Mouse (Mus musculus) frontal cortex, adult (tissue): ENCODE measurements at regions not wholly inside any gene's neighbourhood (a gene's known extent, or its start where the extent isn't known, plus 50 kb on each side); places are given as distances from the start of the nearest gene placed in this dataset.

Experiments
- ATAC-seq: cut with Nextera tagmentation; 2 replicates; pipeline ENCODE4 v1.9.2; 2017; ENCODE audit warnings: mild to moderate bottlenecking, moderate library complexity, mixed read lengths; ENCODE audit not compliant: low TSS enrichment

- no peak for ATAC-seq
These were observed 95.5 kb upstream of the Mvb12b start for GRCm38 (mm10) chr2:33983112-33983748.

DNA sequence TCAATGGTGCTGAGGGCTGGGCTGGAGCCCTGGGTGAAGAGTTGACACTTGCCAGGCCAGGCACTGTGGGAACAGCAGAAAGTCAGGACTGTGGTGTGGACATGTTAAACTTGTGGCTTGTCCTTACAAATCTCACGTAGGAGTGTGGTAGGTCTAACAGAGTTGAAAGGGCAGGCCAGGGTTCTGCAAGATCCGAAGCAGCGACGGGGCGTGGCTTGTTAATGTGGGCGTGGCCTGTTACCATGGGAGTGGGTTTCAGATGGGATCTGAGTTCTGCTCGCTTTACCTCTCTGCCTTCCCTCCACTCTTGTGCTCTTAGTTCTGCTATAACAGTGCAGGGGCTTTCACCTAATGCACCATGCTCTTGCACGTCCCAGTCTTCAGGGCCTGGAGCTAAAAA lies 94.2 kb upstream of the Mvb12b start:
- ATAC-seq, result no peak

DNA sequence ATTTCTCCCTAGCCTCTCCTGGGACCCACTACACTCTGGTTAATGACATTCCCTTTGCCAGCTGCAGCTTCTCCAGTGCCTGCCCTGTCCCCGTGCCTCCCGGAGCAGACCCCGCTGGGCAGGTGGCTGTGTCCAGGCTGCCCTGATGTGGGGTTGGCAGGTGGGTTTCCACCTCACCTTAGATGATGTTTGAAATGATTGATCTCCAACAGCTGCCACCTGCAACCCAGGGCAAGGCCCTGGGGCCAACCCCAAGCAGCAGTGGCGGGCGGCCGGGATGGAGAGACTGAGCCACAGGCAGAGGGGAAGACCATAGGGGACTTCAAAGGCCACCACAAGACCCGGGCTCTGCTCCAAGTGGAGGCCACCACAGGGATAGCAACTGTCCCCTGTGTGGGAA lies 93.6 kb upstream of the Mvb12b start:
- ATAC-seq, result no peak

GRCm38 (mm10) chr2:33980884-33981283 lies 93.1 kb upstream of the Mvb12b start:
- no peak for ATAC-seq

DNA sequence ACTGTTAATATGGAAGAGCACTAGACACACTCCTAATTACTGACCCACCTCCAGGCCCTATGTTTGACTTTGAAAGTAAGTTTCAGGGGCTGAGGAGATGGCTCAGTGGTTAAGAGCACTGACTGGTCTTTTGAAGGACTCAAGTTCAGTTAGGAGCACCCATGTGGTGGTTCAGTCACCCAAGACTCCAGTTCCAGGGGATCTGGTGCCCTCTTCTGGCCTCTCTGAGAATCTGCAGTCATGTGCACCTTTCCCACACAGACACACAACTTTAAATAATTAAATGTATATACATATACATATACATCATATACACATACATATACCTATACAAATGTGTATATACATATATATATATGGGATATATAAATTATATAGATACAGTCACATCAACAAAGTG lies 91.5 kb upstream of the Mvb12b start:
- no peak for ATAC-seq

GRCm38 (mm10) chr2:33978550-33978949 lies 90.8 kb upstream of the Mvb12b start:
- no peak for ATAC-seq

DNA sequence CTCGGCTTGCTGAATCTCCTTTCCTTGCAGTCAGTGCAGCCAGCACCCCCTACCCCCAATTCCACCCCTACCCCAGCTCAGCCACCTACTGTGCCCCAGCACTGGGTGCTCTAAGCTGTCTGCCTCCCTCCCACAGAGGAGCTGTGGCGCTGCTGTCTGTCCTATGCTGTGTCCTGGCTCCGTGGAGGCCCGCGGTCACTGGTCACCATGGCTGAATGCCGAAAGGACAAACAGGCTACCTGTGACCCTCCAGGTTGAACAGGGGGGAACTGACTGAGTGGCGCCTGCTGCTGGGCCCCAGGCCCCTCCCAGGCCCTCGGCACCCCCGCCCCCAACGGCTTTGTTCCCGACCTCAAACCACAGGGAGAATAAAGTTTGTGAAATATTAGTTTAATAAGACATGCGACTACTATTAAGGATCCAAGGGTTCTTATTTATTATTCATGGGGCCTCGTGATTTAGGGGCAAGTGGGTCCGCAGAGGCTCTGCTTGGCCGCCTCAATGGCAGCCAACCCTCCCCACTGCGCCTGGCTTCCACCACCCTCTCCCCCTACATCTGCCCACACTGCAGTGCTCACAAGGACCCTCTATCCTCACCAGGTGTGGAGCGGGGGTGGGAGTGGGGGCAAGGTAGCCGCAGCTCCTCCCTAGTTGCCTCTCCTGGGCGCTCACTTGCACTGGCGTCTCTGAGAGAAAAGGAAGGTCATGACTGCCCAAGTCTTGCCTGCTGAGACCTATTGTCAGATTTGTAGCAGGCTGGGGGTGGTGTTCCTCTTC lies 90.0 kb upstream of the Mvb12b start:
- ATAC-seq, result no peak

GRCm38 (mm10) chr2:33977151-33977550 lies 89.4 kb upstream of the Mvb12b start:
- ATAC-seq, result no peak

DNA sequence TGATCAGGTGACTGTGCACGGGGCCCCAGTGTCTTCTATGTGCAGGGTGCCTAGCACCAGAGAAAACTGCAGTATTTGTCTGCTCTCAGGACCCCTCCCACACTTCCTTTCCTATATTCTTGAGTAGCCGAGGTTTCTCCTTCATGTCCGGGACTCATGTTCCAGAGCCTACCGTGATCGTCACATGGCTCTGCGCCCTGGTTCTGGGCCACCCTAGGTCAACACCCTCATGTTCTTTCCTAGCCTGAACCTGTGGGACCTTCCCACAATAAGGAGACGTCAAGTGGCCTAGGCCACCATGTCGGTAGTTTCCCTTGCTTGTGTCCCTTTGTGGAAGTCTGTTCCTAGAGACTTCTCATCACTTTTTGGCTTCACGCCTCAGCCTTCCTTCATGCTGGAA lies 88.4 kb upstream of the Mvb12b start:
- no peak for ATAC-seq

- no peak; the same call in 1 of the 2 replicates for ATAC-seq
These were observed 87.8 kb upstream of the Mvb12b start for GRCm38 (mm10) chr2:33975423-33976127.

- no peak for ATAC-seq
These were observed 87.1 kb upstream of the Mvb12b start for GRCm38 (mm10) chr2:33974737-33975422.

DNA sequence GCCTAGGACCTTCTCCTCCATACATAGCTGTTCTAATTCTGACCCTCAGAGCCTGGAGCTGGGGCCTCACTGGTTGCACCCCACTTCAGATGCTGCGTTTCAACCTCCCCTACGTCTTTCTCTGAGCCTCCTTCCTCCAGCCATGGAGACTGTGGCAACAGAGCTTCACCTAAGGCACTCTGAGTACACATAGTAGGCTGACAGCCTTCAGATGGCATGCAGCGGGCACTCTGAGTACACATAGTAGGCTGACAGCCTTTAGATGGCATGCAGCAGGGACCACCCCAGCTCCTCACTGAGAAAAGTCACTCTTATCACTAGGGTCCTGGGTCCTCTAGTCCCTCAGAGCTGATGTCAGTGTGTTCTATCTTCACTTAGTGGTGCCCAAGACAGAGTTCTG lies 86.3 kb upstream of the Mvb12b start:
- ATAC-seq, result no peak

- ATAC-seq, result peak; percentile 95
These were observed 85.6 kb upstream of the Mvb12b start for GRCm38 (mm10) chr2:33973213-33973834.

- peak; percentile 34; the same call in 1 of the 2 replicates for ATAC-seq
These were observed 79.3 kb upstream of the Mvb12b start for GRCm38 (mm10) chr2:33966984-33967421.

- no peak for ATAC-seq
These were observed 78.7 kb upstream of the Mvb12b start for GRCm38 (mm10) chr2:33966389-33966983.

- ATAC-seq, result no peak; the same call in 1 of the 2 replicates
These were observed 76.3 kb upstream of the Mvb12b start for GRCm38 (mm10) chr2:33964096-33964495.

GRCm38 (mm10) chr2:33962355-33963037 lies 74.8 kb upstream of the Mvb12b start:
- ATAC-seq, result no peak

DNA sequence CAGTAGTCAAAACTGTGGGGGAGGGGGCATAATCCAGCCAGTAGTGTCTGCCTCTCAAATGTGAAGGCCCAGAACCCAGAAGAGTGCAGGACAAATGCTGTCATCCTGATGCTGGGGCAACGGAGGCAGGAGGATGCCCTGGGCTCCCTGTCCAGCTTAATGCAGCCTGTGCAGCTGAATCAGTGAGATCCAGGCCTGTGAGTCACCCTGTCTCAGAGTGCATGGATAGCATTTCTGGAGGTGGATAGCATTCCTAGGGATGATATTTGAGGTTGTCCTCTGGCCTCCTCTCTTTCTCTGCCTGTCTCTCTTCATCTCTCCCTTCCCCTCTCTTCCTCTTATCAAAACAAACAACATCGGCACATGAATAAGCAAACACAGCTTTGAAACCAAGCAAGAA lies 73.8 kb upstream of the Mvb12b start:
- no peak for ATAC-seq

DNA sequence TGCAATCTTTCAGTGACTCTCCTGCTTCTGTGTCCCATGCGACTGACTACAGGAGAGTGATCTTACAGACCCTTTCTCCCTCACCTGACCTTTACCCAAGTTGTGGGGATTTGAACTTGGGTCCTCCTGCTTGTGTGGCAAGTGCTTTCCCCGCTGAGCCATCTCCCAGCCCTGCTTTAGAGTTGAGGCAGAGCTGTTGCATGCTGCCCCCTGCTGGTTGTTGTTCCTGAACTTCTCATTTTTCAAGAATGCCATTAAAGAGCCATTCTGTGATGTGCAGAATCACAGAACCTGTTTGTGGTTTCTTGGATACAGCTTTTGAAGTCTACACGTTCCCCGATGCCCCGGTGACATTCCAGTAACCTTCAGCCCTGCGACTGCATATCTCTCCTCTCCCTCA lies 70.0 kb upstream of the Mvb12b start:
- no peak; the same call in 1 of the 2 replicates for ATAC-seq

GRCm38 (mm10) chr2:33944301-33944700 lies 56.6 kb upstream of the Mvb12b start:
- ATAC-seq, result no peak

GRCm38 (mm10) chr2:33942085-33942484 lies 54.3 kb upstream of the Mvb12b start:
- no peak for ATAC-seq
